Mouse (Mus musculus) stomach, embryonic 14.5 days (tissue): Measurements from ENCODE around the gene Crebzf. TPM values are rescaled to one million over a fixed set of nuclear protein-coding genes. Genes with fewer than 3 reads are reported as not detected.

Experiments
- ATAC-seq: fragments of 200-750 bp; cut with Nextera tagmentation; 2 replicates; pipeline ENCODE4 v1.8.0; 2017; ENCODE audit warnings: low read depth, moderate TSS enrichment; ENCODE audit not compliant: insufficient number of reproducible peaks, insufficient read depth, low FRiP score
- H3K27ac ChIP-seq: fragments of 300-500 bp; sonication (generic); 2 replicates; pipeline ENCODE4 v1.5.1; 2014; ENCODE audit warnings: mild to moderate bottlenecking, low read length, moderate library complexity, mixed read lengths
- H3K27me3 ChIP-seq: fragments of 300-500 bp; sonication (generic); 2 replicates; pipeline ENCODE4 v1.6.1; 2014; ENCODE audit warnings: low read length, control low read depth, mixed read lengths; ENCODE audit not compliant: control insufficient read depth, insufficient read depth
- H3K36me3 ChIP-seq: fragments of 300-500 bp; sonication (generic); 2 replicates; pipeline ENCODE4 v1.6.1; 2014; ENCODE audit warnings: mild to moderate bottlenecking, control low read depth, low read length, moderate library complexity, mixed read lengths; ENCODE audit not compliant: control insufficient read depth, insufficient read depth
- H3K4me1 ChIP-seq: fragments of 300-500 bp; sonication (generic); 2 replicates; pipeline ENCODE4 v1.6.1; 2014; ENCODE audit warnings: low read length, control low read depth, mixed read lengths; ENCODE audit not compliant: control insufficient read depth, insufficient read depth
- H3K4me2 ChIP-seq: fragments of 300-500 bp; sonication (generic); replicated peaks from 2 replicates; pipeline ENCODE4 v1.6.1; 2014; ENCODE audit warnings: low read depth, low read length, control low read depth
- H3K4me3 ChIP-seq: fragments of 300-500 bp; sonication (generic); 2 replicates; pipeline ENCODE4 v1.5.1; 2014; ENCODE audit warnings: low read depth, low read length, control low read depth
- H3K9ac ChIP-seq: fragments of 300-500 bp; sonication (generic); replicated peaks from 2 replicates; pipeline ENCODE4 v1.6.1; 2014; ENCODE audit warnings: low read depth, mild to moderate bottlenecking, control low read depth, low read length, moderate library complexity, mixed read lengths
- H3K9me3 ChIP-seq: fragments of 300-500 bp; sonication (generic); 2 replicates; pipeline ENCODE4 v1.6.1; 2016; ENCODE audit warnings: low read depth, low read length, control low read depth; ENCODE audit not compliant: control insufficient read depth
- WGBS: fragments of 180-500 bp; shearing (Covaris S2); extraction: QIAGEN DNeasy Blood & Tissue Kit; methylation state at CpG from one replicate; pipeline ENCODE4 v1.1.7; 2014; 5-methylcytosine and 5-hydroxymethylcytosine counted together
- polyA plus RNA-seq: library from polyadenylated mRNA; unstranded; fragments of >200 nt; fragmentation: Nextera tagmentation; extraction: Ambion mirVana; gene quantifications from 2 replicates; pipeline ENCODE4 v1.2.1, GENCODE M21; 2014

Gene Crebzf
- polyA plus RNA-seq, 1 experiment from 2014 or later = 45.6 TPM

- Histone ChIP-seq H3K4me3 (peak overlapping the region; percentile 99), H3K27ac (0 out of 2 replicates have a peak overlapping the region, but pooled peaks have one; percentile 55), H3K9ac (peak overlapping the region; percentile 97), H3K36me3 (peaks cover 1% of the 10 kb centered on the region; the same call in 1 of the 2 replicates), H3K27me3 (no peaks in the 10 kb centered on the region), H3K4me2 (peak overlapping the region; percentile 62), H3K4me1 (no peaks in the 10 kb centered on the region), H3K9me3 (no peaks in the 10 kb centered on the region)
- 16% methylated on average over 4 of the region's 4 CpGs for WGBS
- 0 out of 2 replicates have a peak, but pooled peaks have one; percentile 4 for ATAC-seq
Measured at GRCm38 (mm10) chr7:90442070-90442469, 459 bp upstream of the Crebzf start.

GRCm38 (mm10) chr7:90443101-90444091 is 867 bp downstream of the Crebzf start:
- no peaks in the 10 kb centered on the region for H3K27me3 ChIP-seq
- H3K36me3 ChIP-seq = peaks cover 11% of the 10 kb centered on the region; the same call in 1 of the 2 replicates
- H3K4me2 ChIP-seq = peak overlapping the region; percentile 95
- peak overlapping the region; percentile 97 for H3K9ac ChIP-seq
- WGBS = under 1% methylated on average over 104 of the region's 123 CpGs
- H3K4me1 ChIP-seq = no peaks in the 10 kb centered on the region
- ATAC-seq = peak; percentile 72
- peak overlapping the region; percentile 99 for H3K4me3 ChIP-seq
- H3K9me3 ChIP-seq = no peaks in the 10 kb centered on the region
- peak overlapping the region; percentile 99 for H3K27ac ChIP-seq

- peaks cover 14% of the 10 kb centered on the region; the same call in 1 of the 2 replicates for H3K36me3 ChIP-seq
- no peaks in the 10 kb centered on the region for H3K27me3 ChIP-seq
- WGBS = under 1% methylated on average over 6 of the region's 6 CpGs
- no peaks in the 10 kb centered on the region for H3K9me3 ChIP-seq
- H3K4me3 ChIP-seq = peak overlapping the region; percentile 99
- no peak for ATAC-seq
- H3K4me1 ChIP-seq = no peaks in the 10 kb centered on the region
- H3K4me2 ChIP-seq = peak overlapping the region; percentile 95
- H3K9ac ChIP-seq = peak overlapping the region; percentile 97
- H3K27ac ChIP-seq = peak overlapping the region; percentile 99; the same call in 1 of the 2 replicates
Measured at GRCm38 (mm10) chr7:90444206-90444605, 1.7 kb downstream of the Crebzf start.

- Histone ChIP-seq H3K27ac (peak overlapping the region; percentile 88; the same call in 1 of the 2 replicates), H3K9me3 (no peaks in the 10 kb centered on the region), H3K27me3 (no peaks in the 10 kb centered on the region), H3K4me1 (peaks cover 7% of the 10 kb centered on the region), H3K4me2 (peak overlapping the region; percentile 45), H3K4me3 (peak overlapping the region; percentile 76), H3K9ac (peak overlapping the region; percentile 61), H3K36me3 (peaks cover 11% of the 10 kb centered on the region)
- WGBS = 25% methylated on average over 7 of the region's 7 CpGs
- ATAC-seq = no peak
Measured at GRCm38 (mm10) chr7:90456149-90456844, 13.8 kb downstream of the Crebzf start.

GRCm38 (mm10) chr7:90456845-90457468 is 14.4 kb downstream of the Crebzf start, which contains the start of gene Tmem126a:
Tmem126a (minus strand) TSS chr7:90457229.
- H3K27ac ChIP-seq = peak within 1 kb of the TSS; percentile 88
- peak within 1 kb of the TSS; percentile 76 for H3K4me3 ChIP-seq
- H3K9ac ChIP-seq = peak within 1 kb of the TSS; percentile 61
- under 1% methylated on average over 41 of the region's 41 CpGs for WGBS
- H3K27me3 ChIP-seq = no peaks in the 10 kb centered on the region
- peaks cover 7% of the 10 kb centered on the region; the same call in 1 of the 2 replicates for H3K36me3 ChIP-seq
- peak; percentile 96 for ATAC-seq
- H3K4me1 ChIP-seq = peaks cover 7% of the 10 kb centered on the region
- H3K9me3 ChIP-seq = no peaks in the 10 kb centered on the region
- peak within 1 kb of the TSS; percentile 45 for H3K4me2 ChIP-seq

GRCm38 (mm10) chr7:90457517-90457916 is 15.0 kb downstream of the Crebzf start:
- ATAC-seq = no peak
- Histone ChIP-seq H3K4me1 (peaks cover 7% of the 10 kb centered on the region), H3K9me3 (no peaks in the 10 kb centered on the region), H3K4me2 (peak overlapping the region; percentile 45), H3K27me3 (no peaks in the 10 kb centered on the region), H3K27ac (peak overlapping the region; percentile 88), H3K36me3 (peaks cover 3% of the 10 kb centered on the region; the same call in 1 of the 2 replicates), H3K4me3 (peak overlapping the region; percentile 76), H3K9ac (peak overlapping the region; percentile 61; the same call in 1 of the 2 replicates)
- WGBS = 14% methylated on average over 10 of the region's 10 CpGs

- Histone ChIP-seq H3K9me3 (no peaks in the 10 kb centered on the region), H3K27me3 (no peaks in the 10 kb centered on the region)
- ATAC-seq = no peak
Measured at GRCm38 (mm10) chr7:90460330-90460729, 17.8 kb downstream of the Crebzf start.

GRCm38 (mm10) chr7:90460930-90461329 is 18.4 kb downstream of the Crebzf start:
- Histone ChIP-seq H3K27ac (no peak overlapping the region), H3K4me1 (peaks cover 4% of the 10 kb centered on the region), H3K36me3 (no peaks in the 10 kb centered on the region), H3K4me3 (no peak overlapping the region), H3K9ac (no peak overlapping the region), H3K27me3 (no peaks in the 10 kb centered on the region), H3K9me3 (no peaks in the 10 kb centered on the region), H3K4me2 (no peak overlapping the region)
- whole genome bisulfite sequencing = 18% methylated on average over 14 of the region's 14 CpGs
- no peak for ATAC-seq

More at GRCm38 (mm10) chr7:90460330-90460729, 17.8 kb downstream of the Crebzf start:
- H3K9ac ChIP-seq = no peak overlapping the region
- H3K4me1 ChIP-seq = peaks cover 7% of the 10 kb centered on the region
- 45% methylated on average over 10 of the region's 10 CpGs for WGBS
- no peak overlapping the region for H3K27ac ChIP-seq
- H3K4me3 ChIP-seq = no peak overlapping the region
- H3K4me2 ChIP-seq = no peak overlapping the region
- H3K36me3 ChIP-seq = no peaks in the 10 kb centered on the region
